Mouse (Mus musculus) T-cell, adult 2 months (primary cell): ENCODE data around the gene Exoc3l2.
A peak's percentile ranks its signal among the peaks of the same experiment; 100 is the strongest.

ENCODE experiments used
- DNase-seq: peaks from one replicate; pipeline ENCODE4 v3.0.0; 2022; ENCODE audit warnings: low spot score

Gene Exoc3l2

DNA sequence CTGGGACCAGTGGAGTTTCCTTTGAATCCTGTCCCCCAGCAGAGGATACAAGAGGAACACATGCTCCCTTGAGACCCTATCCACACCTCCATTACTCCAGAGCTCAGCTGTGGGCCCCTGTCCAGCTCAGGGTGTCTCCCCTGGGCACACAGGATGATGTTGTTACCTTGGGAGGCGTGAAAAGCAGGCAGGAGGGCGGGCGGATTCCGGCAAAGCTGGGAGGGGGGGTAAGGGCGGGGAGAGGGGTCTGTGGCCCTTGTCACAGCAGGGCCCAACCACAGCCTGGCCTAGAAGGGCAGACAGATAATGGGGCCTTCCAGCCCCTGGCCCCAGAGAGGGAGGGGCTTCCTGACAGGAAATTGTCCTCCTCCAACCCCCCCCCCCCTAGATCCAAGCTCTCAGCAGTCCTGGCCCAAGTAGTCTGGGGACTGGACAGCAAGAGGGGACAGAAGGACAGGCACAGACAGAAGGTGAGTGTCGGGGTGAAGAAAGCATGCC is at the start of gene Exoc3l2:
Exoc3l2 (plus strand) TSS at position 448 of the 498 bp plus-strand sequence.
- DNase-seq, result no peak

DNA sequence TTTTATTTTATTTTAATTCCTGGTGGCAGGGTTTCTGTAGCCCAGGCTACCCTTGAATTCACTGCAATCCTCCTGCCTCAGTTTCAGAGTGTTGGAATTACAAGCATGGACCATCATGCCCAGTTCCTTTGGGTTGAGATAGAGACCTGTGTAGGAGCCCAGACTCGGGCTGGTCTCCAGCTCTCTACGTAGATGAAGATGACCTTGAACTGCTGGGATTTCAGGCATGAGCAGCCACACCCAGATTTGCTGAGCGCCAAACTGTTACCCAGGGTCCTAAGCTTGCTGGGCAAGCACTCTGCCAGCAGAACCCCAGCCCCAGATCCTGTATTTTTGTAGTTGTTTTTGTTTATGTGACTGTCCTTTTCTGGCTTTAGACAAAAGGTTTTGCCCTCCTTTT is 49.6 kb upstream of the Exoc3l2 start:
- no peak for DNase-seq

DNA sequence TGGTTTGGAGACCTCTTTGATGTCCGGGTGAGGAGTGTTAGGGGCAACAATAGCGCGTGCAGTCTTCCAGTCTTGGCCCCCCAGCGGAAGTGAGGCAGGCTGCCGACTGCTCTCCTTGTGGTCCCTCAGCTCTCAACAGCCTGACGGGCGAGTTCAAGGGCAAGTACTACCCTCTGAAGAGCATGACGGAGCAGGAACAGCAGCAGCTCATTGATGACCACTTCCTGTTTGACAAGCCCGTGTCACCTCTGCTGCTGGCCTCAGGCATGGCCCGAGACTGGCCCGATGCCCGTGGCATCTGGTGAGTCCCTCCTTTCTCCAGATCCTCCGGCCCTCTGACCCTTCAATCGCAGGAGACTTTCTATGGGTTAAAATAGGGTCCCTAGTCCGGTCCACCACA is 46.5 kb upstream of the Exoc3l2 start:
- DNase-seq, result no peak

DNA sequence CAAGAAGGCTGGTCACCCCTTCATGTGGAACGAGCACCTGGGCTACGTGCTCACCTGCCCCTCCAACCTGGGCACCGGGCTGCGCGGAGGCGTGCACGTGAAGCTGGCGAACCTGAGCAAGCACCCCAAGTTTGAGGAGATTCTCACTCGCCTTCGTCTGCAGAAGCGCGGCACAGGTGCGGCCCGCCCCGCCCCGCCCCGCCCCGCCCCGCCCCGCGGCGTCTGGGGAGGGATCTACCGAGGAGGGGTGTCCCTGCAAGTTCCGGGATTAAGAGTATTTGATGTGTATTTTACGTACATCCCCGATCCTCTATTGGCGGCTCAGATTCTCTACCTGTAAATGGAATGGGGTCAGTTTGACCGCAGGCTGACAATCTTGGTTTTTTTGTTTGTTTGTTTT is 43.0 kb upstream of the Exoc3l2 start:
- no peak for DNase-seq

DNA sequence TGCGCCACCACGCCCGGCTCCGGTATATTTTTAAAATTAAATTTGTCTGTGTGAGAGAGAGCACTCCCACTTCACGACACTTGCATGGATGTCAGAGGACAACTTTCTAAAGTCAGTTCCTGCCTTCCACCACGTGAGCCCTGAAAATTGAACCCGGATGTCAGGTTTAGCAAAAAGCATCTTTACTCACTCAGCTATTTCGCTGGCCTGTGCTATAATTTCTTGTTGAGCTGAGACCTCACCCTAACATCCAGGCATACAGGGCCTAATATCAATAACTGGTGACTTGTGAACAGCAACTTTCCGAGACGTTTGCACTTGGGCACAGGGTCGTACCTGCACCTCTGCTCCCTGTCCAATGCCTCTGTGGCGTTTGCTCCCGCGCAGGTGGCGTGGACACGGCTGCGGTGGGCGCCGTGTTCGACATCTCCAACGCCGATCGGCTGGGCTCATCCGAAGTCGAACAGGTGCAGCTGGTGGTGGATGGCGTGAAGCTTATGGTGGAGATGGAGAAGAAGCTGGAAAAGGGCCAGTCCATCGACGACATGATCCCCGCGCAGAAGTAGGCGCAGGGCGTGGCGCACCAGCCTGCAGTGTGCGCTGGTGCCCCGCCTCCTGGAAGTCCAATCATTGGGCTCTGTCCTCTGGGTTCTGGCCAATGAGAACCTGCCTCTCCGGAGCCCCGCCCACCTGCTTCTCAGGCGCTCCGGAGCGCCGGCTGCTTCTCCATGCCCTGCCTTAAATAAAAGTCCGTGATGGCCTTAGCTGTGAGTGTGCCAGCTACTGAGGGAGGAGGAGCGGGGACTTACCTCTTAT is 42.1 kb upstream of the Exoc3l2 start:
- peak; percentile 79 for DNase-seq

DNA sequence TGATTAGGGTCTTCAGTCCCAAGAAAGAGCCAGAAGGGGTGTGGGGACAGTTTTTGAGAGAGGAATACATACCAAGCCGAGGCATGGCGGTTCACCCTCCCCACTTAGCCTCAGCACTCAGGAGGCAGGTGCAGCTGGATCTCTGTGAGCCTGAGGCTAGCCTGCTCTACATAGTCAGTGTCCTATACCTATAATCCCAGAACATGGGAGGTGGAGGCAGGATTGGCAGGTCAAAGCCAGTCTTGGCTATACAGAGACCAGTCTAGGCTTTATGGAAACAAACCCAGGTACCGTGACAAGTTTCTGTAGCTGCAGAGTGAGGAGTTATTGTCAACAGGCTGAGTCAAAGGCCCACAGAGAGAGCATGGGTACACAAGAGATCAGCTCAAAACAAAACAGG is 40.0 kb upstream of the Exoc3l2 start:
- DNase-seq, result no peak

DNA sequence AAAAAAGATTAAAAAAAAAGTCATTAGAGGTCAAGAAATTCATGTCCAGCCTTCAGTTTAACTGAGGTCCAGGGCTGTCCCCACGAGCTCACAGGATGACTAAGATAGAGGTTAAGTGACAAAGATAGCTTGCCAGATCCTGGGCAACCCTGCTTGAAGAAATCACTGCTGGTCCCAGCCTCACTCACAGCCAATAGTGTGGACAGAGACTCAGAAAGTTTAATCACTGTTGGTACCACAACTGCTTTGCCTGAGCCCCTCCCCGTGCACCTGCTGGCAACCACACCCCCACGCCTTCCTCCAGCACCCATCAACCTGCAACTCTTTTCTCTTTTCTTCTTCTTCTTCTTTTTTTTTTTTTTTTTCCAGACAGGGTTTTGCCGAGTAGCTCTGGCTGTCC is 39.1 kb upstream of the Exoc3l2 start:
- no peak for DNase-seq

DNA sequence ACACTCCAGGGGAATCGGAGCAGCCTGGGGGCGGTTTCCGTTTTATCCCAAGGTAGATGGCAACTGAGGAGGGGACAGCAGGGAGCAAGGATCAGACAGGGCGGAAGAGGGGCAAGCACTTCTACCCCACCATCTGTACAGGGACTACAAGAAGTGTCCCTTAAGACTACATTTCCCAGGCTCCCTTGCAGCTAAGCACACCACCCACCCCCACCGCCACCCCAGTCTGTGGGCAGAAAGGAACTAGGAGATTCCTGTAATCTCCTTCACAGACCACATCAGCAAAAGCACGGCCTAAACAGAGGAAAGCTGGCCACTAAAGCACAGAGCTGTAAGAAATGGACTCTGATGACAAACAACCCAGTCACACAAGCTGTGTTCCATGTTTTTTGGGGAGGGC is 36.8 kb upstream of the Exoc3l2 start:
- no peak for DNase-seq

DNA sequence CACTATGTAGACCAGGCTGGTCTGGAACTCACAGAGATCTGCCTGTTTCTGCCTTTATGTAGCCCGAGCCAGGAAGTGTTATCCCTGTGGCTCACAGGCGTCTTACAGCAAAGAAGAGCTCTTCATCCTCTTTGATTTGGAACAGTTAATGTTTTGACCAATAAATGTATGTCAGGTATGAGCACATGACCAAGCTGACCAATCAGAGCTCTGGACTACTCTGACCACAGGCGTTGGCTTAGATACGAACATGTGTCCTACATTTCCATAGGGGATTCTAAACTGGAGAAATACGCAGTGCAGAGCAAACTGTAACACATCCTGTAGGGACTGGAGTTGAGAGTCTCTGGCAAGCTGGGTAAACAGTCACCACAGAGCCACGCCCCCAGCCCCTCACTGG is 36.2 kb upstream of the Exoc3l2 start:
- DNase-seq, result no peak

DNA sequence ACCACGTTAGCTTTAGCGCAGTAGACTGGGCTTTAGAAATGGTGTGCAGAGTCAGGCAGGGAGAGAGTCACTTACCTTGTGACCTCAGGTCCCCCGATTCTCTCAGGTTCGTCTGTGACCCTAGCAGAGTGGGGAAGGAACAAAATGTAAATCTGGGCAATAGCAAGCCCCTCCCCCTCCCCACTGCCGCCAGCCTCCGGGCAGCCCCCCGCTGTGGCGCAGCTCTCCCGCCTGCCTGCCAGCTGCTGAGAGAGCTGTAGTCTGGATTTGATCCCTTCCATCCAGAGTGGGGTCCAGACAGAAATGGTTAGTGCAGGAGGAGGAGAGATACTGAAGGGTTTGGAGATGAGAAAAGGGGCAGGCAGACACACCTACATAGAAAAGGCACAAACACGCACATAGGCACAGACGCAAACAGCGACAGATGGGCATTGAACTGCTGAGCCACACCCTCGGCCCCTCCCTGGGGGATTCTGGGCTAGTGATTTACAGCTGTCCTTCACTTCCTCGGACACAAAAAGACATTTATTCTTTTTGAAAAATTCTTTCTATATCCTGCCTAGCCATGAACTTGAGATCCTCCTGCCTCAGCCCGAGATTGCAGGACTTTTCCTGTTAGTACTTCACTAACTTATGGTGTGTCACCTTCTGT is 35.0 kb upstream of the Exoc3l2 start:
- DNase-seq, result no peak

DNA sequence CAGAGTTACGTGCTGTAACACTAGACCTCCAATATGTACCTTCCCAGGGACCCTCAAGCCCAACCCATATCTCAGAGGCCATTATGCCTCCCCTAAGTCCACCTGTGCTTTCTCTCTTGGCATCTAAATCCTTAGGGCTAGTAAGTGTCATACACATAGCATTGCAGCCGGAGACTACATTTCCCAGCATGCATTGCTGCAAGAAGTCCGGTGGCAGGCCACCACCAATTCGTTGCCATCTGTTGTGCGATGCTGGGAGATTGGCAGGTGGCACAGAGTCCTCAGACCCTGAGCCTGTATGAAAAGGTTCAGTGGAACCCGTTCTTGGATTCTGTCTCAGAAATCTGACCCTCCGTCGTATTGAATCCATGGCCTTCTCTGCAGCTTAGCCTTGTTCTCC is 33.4 kb upstream of the Exoc3l2 start:
- DNase-seq, result no peak

DNA sequence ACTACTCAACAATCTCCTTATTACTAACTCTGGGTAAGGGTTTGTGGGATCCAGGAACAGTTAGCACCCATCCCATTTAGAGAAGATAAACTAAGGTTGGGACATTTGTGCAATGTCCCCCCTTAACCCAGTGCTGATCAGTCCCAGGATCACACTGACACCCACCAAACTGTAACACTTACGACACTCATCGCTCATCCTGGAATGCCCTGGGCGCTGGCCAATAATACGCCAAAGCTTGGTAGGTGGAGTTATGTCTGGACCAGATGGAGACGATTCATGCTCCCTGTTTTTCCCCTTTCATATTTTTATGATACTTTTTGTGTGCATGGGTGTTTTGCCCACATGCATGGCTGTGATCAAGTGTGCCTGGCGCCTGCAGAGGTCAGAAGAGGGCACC is 32.7 kb upstream of the Exoc3l2 start:
- no peak for DNase-seq

DNA sequence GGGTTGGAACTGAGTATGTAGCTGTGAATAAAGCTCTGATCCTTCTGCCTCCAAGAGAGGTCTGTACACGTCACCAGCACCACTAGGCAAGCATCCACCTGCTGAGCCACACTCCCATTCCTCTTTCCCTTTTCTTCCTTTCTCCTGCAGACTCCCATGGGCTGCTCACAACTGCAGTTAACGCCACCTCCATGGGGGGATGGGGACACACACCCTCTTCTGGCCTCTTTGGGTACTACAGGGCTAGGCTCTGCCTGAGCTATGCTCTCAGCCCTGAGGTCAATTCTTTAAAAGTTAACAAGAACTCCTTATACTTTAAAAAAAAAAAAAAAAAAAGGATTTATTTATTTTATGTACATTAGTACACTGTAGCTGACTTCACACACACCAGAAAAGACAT is 30.7 kb upstream of the Exoc3l2 start:
- no peak for DNase-seq

DNA sequence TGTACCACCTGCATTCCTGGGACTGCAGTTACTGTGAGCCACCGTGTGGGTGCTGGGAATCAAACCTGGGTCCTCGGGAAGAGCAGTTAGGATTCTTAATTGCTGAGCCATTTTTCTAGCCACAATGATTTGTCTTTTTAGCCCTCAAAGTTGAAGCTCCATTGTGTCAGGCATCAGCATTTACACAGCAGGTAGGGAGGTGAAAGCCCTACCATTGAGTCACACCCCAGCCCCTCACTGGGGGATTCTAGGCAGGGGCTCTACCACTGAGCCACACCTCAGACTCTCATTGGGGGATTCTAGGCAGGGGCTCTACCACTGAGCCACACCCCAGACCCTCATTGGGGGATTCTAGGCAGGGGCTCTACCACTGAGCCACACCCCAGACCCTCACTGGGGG is 26.9 kb upstream of the Exoc3l2 start:
- DNase-seq, result no peak

DNA sequence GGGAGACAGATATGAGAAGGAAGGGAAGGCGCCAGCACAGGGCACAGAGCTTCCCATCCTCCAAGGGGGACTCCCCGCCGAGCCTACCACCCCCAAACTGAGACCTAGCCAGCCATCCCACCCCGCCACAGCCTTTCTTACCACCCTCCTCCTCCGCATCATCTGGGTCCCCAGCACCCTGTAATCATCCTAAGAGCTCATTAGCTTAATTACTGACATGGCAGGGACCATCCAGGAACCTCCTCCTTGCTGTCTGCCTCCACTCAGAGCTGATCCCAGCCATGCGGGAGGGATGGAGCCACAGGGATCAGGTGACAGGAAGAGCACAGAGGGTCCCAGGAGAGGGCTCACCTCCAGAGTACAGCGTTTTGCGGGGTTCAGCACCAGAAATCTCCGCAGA is 26.1 kb upstream of the Exoc3l2 start:
- DNase-seq, result no peak

DNA sequence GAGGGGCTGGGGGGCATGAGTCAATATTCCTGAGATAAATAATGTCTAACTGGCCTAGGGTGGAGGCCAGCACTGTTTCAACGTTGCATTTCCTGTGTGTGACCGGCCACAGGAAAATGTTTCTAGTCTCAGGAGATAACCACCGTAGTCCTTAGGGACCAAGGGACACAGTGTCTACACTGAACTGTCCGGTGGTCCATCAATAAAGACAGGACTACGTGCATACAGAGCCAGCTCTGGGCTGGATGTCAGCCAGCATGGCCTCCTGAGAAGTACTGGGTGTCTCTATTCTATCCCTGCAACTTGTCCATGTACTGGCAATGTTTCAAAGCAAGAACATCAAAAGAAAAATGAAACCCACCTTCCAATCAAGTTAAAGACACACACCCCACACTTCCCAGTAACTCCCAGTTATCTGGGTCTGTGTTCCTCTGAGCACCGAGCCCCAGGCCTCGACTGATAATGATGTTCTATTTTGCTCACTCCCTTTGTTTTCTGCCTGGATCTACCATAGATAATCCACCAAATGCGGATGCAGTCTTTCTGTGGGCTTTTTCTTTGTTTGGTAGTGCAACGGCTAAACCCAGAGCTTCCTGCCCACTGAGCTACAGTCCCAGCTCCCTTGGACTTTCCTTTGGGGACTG is 21.6 kb upstream of the Exoc3l2 start:
- no peak for DNase-seq

DNA sequence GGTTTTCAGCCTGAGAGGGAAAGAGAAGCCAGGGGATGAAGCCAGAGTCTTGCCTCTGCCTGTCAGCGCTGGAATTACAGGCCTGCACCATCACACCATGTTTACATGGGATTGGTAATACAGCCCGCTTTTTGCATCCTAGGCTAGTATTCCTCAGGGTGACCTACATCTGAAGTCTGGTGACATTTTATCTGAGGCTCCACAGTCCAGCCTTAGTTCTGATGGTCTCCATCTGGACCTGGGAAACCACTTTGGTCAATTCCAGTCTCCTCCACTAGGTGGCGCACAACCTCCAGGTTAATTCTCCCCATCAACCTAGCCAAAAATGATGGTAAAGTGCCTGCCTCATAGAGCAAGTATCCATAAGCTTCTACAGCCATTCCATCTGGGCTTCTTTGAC is 19.8 kb upstream of the Exoc3l2 start:
- DNase-seq, result peak; percentile 60

DNA sequence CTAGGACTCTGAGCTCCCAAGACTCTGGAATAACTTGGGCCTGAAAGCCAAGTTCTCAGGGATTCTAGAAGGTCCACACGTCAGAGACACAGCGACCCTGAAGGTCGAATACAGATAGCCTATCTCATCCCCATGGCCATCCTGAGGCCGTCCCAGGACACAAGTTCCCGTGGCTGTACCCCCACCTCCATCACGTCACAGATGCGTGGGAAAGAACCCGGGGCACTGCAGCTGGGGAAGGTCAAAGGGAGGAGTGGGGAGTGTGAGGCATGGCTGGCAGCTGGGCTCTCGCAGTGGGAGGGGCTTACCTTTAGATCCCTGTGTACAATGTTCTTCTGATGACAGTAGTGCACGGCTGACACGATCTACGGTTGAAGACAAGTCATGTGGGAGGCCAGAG is 18.3 kb upstream of the Exoc3l2 start:
- DNase-seq, result no peak

DNA sequence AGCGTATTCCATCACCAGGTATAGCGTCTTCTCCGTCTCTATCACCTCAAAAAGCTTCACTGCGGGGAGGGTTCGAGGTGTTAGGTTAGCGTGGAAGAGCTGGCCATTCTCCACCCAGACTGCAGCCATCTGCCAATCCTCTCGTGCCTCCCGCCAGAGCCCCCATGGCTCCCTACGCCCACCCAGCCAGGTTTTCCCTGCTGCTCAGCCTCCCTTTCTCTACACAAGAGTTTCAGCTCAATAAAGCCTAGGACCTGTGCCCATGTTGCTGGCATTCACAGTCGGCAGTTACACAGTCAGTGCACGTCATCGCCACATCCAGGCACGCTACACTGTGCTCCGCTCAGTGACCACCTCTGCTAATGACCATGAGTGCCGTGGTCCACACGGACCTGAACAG is 15.4 kb upstream of the Exoc3l2 start:
- DNase-seq, result no peak

DNA sequence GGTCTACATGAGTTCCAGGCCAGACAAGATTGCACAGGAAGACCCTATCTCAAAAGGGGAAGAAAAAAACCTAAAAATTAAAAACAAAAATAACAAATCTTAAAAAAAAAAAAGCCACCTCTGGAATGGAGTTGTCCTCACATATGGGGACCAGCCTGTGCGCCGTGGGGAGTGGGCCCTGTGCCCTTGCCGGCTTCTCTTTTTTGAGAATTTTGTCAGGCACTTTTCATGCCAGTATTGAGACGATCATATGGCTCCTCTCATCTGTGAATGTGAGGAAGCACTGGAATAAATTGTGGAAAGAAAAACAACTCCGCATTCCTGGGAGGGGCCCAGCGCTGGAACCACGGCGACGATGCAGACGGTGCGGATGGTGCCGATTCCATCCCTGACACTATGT is 14.0 kb upstream of the Exoc3l2 start:
- DNase-seq, result no peak

DNA sequence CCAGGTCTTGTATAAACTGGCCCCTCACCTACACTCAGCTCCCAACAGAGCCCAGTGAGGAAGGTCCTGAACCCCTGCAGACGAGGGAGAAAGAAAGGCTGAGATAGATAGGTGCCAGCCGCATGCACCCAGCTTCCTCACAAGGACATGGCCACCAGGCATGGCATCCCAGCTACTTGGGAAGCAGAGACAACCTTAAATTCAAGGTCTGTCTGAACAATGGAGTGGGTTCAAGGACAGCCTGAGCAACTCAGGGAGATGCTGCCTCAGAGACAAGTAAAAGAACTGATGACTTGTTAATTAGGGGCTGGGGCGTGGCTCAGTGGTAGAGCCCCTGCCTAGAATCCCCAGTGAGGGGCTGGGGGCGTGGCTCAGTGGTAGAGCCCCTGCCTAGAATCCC is 7.9 kb upstream of the Exoc3l2 start:
- DNase-seq, result no peak

DNA sequence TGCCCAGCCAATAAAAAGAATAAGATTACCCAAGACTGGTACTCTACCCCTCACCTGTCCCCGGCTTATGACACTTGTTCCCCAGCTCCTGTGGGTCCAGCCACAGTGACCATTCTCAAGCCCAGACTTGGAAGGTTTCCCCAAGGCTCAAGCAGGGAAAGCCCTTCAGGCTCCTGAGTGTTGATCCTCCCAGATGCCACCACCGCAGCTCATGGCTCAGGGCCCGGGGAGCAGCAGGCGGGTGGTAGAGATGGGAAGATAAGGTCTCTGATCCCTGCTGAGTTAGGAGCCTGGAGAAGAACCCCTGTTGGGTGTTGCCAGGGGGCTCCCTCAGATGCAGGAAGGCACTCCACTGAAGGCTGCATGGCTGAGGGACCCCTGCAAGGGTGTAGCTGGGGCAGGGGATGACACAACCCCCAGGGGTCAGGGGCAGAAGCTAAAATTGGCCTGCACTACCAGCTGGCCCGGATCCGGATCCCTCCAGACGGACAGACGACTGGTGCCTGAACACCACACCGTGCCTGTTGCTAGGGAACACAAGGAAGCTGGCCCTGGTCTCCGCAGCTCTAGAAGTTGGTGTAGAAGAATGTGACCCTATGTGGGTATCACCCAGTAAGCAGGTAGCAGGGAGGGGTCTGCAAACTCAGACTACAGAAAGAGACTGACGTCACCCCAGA is 7.2 kb upstream of the Exoc3l2 start:
- DNase-seq, result no peak

DNA sequence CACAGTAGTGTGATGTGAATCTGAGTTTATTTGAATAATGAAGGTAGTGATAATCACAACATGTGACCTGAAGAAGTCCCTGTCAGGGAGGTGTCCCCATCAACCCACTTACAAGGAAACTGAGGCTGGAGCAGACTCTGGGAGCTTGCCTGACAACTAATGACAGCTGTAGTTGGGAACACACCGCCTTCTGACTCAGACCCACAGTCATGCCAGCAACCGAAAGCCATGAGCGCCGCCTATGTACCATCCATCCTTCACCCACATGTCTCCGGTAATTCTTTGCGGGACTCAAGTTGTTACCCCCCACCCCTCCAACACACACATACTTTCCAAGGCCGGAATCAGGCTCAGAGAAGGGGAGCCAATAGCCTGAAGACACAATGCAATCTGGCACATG is 6.5 kb upstream of the Exoc3l2 start:
- DNase-seq, result no peak
